Mouse (Mus musculus) G1E (cell line): ENCODE data around the gene Naa50.

Source experiments
- CTCF ChIP-seq: IDR thresholded peaks from 2 replicates; pipeline ENCODE4 v1.5.1; 2012; ENCODE audit warnings: low read depth, low read length, inconsistent platforms, mixed read lengths
- TAL1 ChIP-seq: conservative IDR thresholded peaks from 2 replicates; pipeline ENCODE4 v1.6.1; 2012; ENCODE audit warnings: low read depth, low read length, inconsistent platforms, mixed read lengths

GRCm38 (mm10) chr16:44133187-44133586 is 6.4 kb upstream of the Naa50 start:
- TF ChIP-seq CTCF (no peak), TAL1 (no peak)
